Mouse (Mus musculus) cerebellum, adult 2 months (tissue): Measurements from ENCODE around the gene Cpne5. TPM values are rescaled to one million over a fixed set of nuclear protein-coding genes. Genes with fewer than 3 reads are reported as not detected.
A peak's percentile ranks its signal among the peaks of the same experiment; 100 is the strongest.
"Not testable (repeated sequence)": the region's sequence is repeated elsewhere in the genome, so short reads cannot be mapped to it uniquely, and the experiment has no call there.

Source experiments
- DNase-seq, 2 experiments: peaks; one replicate each; pipeline ENCODE4 v3.0.0; 2021
- H3K27ac ChIP-seq: fragments of 200-500 bp; 2 replicates; pipeline ENCODE4 v1.5.1; 2012; ENCODE audit warnings: low read length, control low read depth, inconsistent platforms; ENCODE audit not compliant: insufficient read depth
- H3K27me3 ChIP-seq: fragments of 200-500 bp; 2 replicates; pipeline ENCODE4 v1.6.1; 2012; ENCODE audit warnings: inconsistent platforms, mild to moderate bottlenecking, low read length, moderate library complexity; ENCODE audit not compliant: control insufficient read depth, insufficient read depth
- H3K4me1 ChIP-seq: fragments of 200-500 bp; 2 replicates; pipeline ENCODE4 v1.6.1; 2011; ENCODE audit warnings: low read length; ENCODE audit not compliant: control insufficient read depth, insufficient read depth
- H3K4me3 ChIP-seq: fragments of 200-500 bp; replicated peaks from 2 replicates; pipeline ENCODE3; 2011; ENCODE audit warnings: mild to moderate bottlenecking, low read depth, low read length, control low read depth; ENCODE audit not compliant: insufficient read depth
- CTCF ChIP-seq: fragments of 200-500 bp; IDR thresholded peaks from 2 replicates; pipeline ENCODE4 v1.5.1; 2011; ENCODE audit warnings: low read depth, mild to moderate bottlenecking, control low read depth, low read length, moderate library complexity, borderline replicate concordance; ENCODE audit not compliant: insufficient read depth
- POLR2A ChIP-seq: fragments of 200-500 bp; IDR thresholded peaks from 2 replicates; pipeline ENCODE4 v1.6.1; 2011; ENCODE audit warnings: low read length, control low read depth, borderline replicate concordance; ENCODE audit not compliant: insufficient read depth
- WGBS: fragments of 180-500 bp; shearing (Covaris S2); methylation state at CpG from one replicate; pipeline ENCODE4 v1.1.7; 2018; 5-methylcytosine and 5-hydroxymethylcytosine counted together
- polyA plus RNA-seq: library from polyadenylated mRNA; depleted of rRNA; stranded (reverse); fragments of >200 nt; gene quantifications from 2 replicates; pipeline ENCODE4 v1.2.3, GENCODE M21; 2012; rRNA removed

The Cpne5 gene
- polyA plus RNA-seq, 1 experiment: 8.4 TPM

GRCm38 (mm10) chr17:29111332-29111731 lies 126.6 kb downstream of the Cpne5 start:
- WGBS: 94% methylated on average over 5 of the region's 5 CpGs
- Histone ChIP-seq H3K4me1 (no peaks in the 10 kb centered on the region), H3K27ac (no peak overlapping the region), H3K4me3 (no peak overlapping the region), H3K27me3 (no peaks in the 10 kb centered on the region)
- TF ChIP-seq CTCF: no peak
- no peak for TF ChIP-seq POLR2A
- DNase-seq: peak in 1 of 2 experiments; percentile 1

GRCm38 (mm10) chr17:29110356-29110755 lies 127.6 kb downstream of the Cpne5 start:
- not testable (repeated sequence) for H3K27ac ChIP-seq, H3K4me1 ChIP-seq, H3K4me3 ChIP-seq, H3K27me3 ChIP-seq
- 76% methylated on average over 6 of the region's 6 CpGs for WGBS
- peak in 1 of 2 experiments; percentile 1 for DNase-seq

Other genes with a start within 250 kb of the Cpne5 start
- gene Stk38, start 230.2 kb downstream of the Cpne5 start, polyA plus RNA-seq: 82.8 and 86.7 TPM in 2 replicates
- 129 and 136 TPM in 2 replicates for gene Srsf3, start 205.5 kb downstream of the Cpne5 start, polyA plus RNA-seq
- 12.6 and 19.4 TPM in 2 replicates for gene Cdkn1a, start 147.2 kb downstream of the Cpne5 start, polyA plus RNA-seq
- 0.32 and 0.47 TPM in 2 replicates for gene Rab44, start 124.0 kb downstream of the Cpne5 start, polyA plus RNA-seq
- gene Ppil1, start 26.0 kb upstream of the Cpne5 start, polyA plus RNA-seq: 25.1 and 25.3 TPM in 2 replicates
- gene BC004004, start 30.6 kb upstream of the Cpne5 start, polyA plus RNA-seq: 102 and 111 TPM in 2 replicates
- gene Pi16, start 79.5 kb upstream of the Cpne5 start, polyA plus RNA-seq: 0.75 and 1.0 TPM in 2 replicates
- gene Mtch1, start 109.8 kb upstream of the Cpne5 start, polyA plus RNA-seq: 447 and 479 TPM in 2 replicates
- 5.5 and 5.9 TPM in 2 replicates for gene Fgd2, start 122.7 kb upstream of the Cpne5 start, polyA plus RNA-seq